Mouse (Mus musculus) testis, adult 2 months (tissue): ENCODE results near the gene Uqcrfs1. TPM values are rescaled to one million over a fixed set of nuclear protein-coding genes. Genes with fewer than 3 reads are reported as not detected.

Experiments
- H3K27ac ChIP-seq: fragments of 200-500 bp; 2 replicates; pipeline ENCODE4 v1.5.1; 2012; ENCODE audit warnings: low read depth, low read length; ENCODE audit not compliant: control insufficient read depth, insufficient read depth
- H3K27me3 ChIP-seq: fragments of 200-500 bp; 2 replicates; pipeline ENCODE4 v1.6.1; 2012; ENCODE audit warnings: mild to moderate bottlenecking, low read length, moderate library complexity; ENCODE audit not compliant: control insufficient read depth, insufficient read depth
- H3K36me3 ChIP-seq: fragments of 200-500 bp; 2 replicates; pipeline ENCODE4 v1.6.1; 2012; ENCODE audit warnings: mild to moderate bottlenecking, low read length; ENCODE audit not compliant: control insufficient read depth, insufficient read depth
- H3K4me1 ChIP-seq: fragments of 200-500 bp; 2 replicates; pipeline ENCODE4 v1.6.1; 2012; ENCODE audit warnings: low read length; ENCODE audit not compliant: control insufficient read depth, insufficient read depth
- H3K4me3 ChIP-seq: fragments of 200-500 bp; 2 replicates; pipeline ENCODE4 v1.5.1; 2012; ENCODE audit warnings: low read depth, mild to moderate bottlenecking, low read length, moderate library complexity, mixed read lengths; ENCODE audit not compliant: control insufficient read depth
- CTCF ChIP-seq: fragments of 200-500 bp; IDR thresholded peaks from 2 replicates; pipeline ENCODE4 v1.5.1; 2012; ENCODE audit warnings: low read depth, mild to moderate bottlenecking, inconsistent platforms, low read length, moderate library complexity; ENCODE audit not compliant: control insufficient read depth, insufficient read depth, insufficient replicate concordance
- POLR2A ChIP-seq: fragments of 200-500 bp; IDR thresholded peaks from 2 replicates; pipeline ENCODE4 v1.6.1; 2012; ENCODE audit warnings: low read depth, mild to moderate bottlenecking, inconsistent platforms, low read length, moderate library complexity; ENCODE audit not compliant: control insufficient read depth
- polyA plus RNA-seq: library from polyadenylated mRNA; depleted of rRNA; stranded (reverse); fragments of >200 nt; gene quantifications from 2 replicates; pipeline ENCODE4 v1.2.3, GENCODE M21; 2012

Gene Uqcrfs1
- polyA plus RNA-seq, 1 experiment: 72.9 TPM

DNA sequence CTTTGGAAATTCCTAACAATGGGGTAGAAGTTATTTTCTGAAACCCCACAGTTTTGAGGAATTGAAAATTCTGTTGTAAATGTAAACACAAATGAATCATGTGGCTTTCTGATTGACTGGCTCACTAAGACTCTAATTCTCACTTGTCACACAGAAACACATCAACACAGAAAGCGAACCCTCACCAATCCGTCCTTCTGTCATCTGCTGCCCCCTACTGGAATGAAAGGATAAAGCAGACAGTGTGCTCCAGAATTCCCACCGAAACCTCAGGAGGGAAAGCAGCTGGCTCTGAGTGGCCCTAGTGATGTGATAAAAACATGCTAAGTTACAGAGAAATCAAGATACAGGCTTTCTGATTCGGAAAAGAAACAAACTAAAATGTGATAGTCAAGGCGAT lies 14.4 kb downstream of the Uqcrfs1 start:
- no peak overlapping the region for H3K27ac ChIP-seq
- no peak overlapping the region for H3K4me3 ChIP-seq
- H3K27me3 ChIP-seq: no peaks in the 10 kb centered on the region
- TF ChIP-seq CTCF: peak; percentile 53; the same call in 1 of the 2 replicates
- no peak for TF ChIP-seq POLR2A
- H3K4me1 ChIP-seq: no peaks in the 10 kb centered on the region
- no peaks in the 10 kb centered on the region for H3K36me3 ChIP-seq

DNA sequence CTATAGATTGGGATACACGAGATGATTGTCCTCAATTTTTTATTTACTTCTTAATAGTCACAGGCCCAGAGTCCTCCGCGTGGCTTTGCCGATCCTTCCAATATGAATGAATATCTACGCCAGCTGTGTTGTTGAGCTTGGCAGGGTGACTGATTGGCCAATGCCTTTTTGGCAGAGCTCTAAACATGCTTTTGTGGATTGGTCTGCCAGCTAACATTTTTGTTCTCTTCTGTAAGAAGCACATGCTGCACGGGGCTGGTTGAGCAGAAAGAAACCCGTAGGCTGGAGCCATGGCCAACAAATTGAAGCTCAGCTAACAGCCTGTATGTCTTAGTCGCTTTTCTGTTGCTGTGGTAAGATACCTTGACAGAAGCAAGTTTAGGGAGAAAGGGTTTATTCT lies 20.2 kb downstream of the Uqcrfs1 start:
- Histone ChIP-seq H3K4me1 (no peaks in the 10 kb centered on the region), H3K27me3 (no peaks in the 10 kb centered on the region), H3K36me3 (no peaks in the 10 kb centered on the region), H3K4me3 (no peak overlapping the region), H3K27ac (no peak overlapping the region)
- TF ChIP-seq POLR2A: no peak
- no peak for TF ChIP-seq CTCF

DNA sequence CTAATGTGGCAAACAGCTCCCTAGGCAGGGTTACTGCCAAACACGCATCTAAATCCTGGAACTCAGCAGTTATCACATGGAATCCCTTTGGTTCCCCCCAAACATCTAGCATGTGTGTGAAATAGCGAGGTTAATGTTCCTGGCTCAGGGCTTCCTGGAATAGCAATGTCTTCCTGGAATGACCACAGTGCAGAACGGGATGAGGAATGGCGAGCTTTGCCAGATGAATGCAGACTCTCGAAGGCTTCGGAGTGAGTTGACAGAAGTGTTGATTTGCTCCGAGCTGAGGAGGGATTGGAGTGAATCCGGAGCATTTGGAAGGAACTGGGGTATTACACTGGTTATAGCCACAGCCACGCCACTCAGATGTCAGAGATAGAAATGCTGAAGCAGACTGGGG lies 21.2 kb downstream of the Uqcrfs1 start:
- TF ChIP-seq CTCF (no peak), POLR2A (no peak)
- Histone ChIP-seq H3K27ac (no peak overlapping the region), H3K4me3 (no peak overlapping the region), H3K27me3 (no peaks in the 10 kb centered on the region), H3K36me3 (no peaks in the 10 kb centered on the region), H3K4me1 (no peaks in the 10 kb centered on the region)

- Histone ChIP-seq H3K36me3 (no peaks in the 10 kb centered on the region), H3K4me3 (no peak overlapping the region), H3K4me1 (no peaks in the 10 kb centered on the region), H3K27me3 (no peaks in the 10 kb centered on the region), H3K27ac (no peak overlapping the region)
- TF ChIP-seq CTCF: no peak
- TF ChIP-seq POLR2A: no peak
These were observed 21.8 kb downstream of the Uqcrfs1 start for GRCm38 (mm10) chr13:30523246-30523891.

GRCm38 (mm10) chr13:30521282-30521902 lies 23.8 kb downstream of the Uqcrfs1 start:
- no peaks in the 10 kb centered on the region for H3K27me3 ChIP-seq

GRCm38 (mm10) chr13:30518191-30518590 lies 27.0 kb downstream of the Uqcrfs1 start:
- no peaks in the 10 kb centered on the region for H3K4me1 ChIP-seq
- H3K27ac ChIP-seq: no peak overlapping the region
- TF ChIP-seq CTCF: no peak
- TF ChIP-seq POLR2A: no peak
- H3K4me3 ChIP-seq: no peak overlapping the region
- H3K27me3 ChIP-seq: no peaks in the 10 kb centered on the region
- no peaks in the 10 kb centered on the region for H3K36me3 ChIP-seq

More at GRCm38 (mm10) chr13:30521282-30521902, 23.8 kb downstream of the Uqcrfs1 start:
- H3K27ac ChIP-seq: no peak overlapping the region
- H3K4me1 ChIP-seq: no peaks in the 10 kb centered on the region
- TF ChIP-seq POLR2A: no peak
- no peak for TF ChIP-seq CTCF
- no peak overlapping the region for H3K4me3 ChIP-seq
- H3K36me3 ChIP-seq: no peaks in the 10 kb centered on the region

DNA sequence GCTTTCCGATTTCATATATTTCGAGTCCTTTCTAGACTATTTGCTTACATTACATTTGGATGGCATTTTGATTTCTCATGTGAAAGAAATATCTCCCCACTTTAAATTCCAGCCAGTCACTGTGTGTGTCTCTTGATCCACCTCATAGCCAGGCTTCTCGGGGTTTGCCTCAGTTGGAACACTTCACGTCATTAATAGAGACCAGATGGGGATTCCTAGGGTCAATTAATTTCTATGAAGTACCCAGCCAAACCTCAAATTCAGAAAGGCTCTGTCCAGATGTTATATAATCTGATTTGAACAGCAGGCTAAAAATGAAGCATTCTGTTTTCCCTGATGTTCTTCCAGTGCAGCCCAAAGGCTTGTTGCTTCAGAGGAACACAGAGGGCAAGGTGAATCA lies 37.5 kb downstream of the Uqcrfs1 start:
- no peak for TF ChIP-seq CTCF
- no peak for TF ChIP-seq POLR2A
- no peak overlapping the region for H3K4me3 ChIP-seq
- no peaks in the 10 kb centered on the region for H3K4me1 ChIP-seq
- no peaks in the 10 kb centered on the region for H3K36me3 ChIP-seq
- H3K27me3 ChIP-seq: no peaks in the 10 kb centered on the region
- H3K27ac ChIP-seq: no peak overlapping the region
